8 mouse cellular contexts compared by ENCODE assay signal in genomic region chr5:30233979-30234378, GRCm38 (mm10). TPM values are rescaled to one million over a fixed set of nuclear protein-coding genes. Genes with fewer than 3 reads are reported as not detected.
A peak's percentile ranks its signal among the peaks of the same experiment; 100 is the strongest.
DNase-seq lines count a peak whose midpoint lies in the region; ATAC-seq and TF ChIP-seq lines count a peak whose summit lies in the region.

No protein-coding gene starts in this region.

- TF ChIP-seq CTCF in lung, postnatal 0 days (IDR thresholded peaks at IDR 0.05) = no peak
- no peak for TF ChIP-seq CTCF in stomach, postnatal 0 days (IDR thresholded peaks at IDR 0.05; ENCODE audit: low read depth)

- H3K27ac ChIP-seq in lung, postnatal 0 days (ENCODE audit: low read length) = no peak overlapping the region
- H3K27ac ChIP-seq in forebrain, embryonic 14.5 days (ENCODE audit: low read depth, low read length) = no peak overlapping the region
- peak overlapping the region; percentile 93 for H3K27ac ChIP-seq in liver, embryonic 12.5 days
- no peak overlapping the region for H3K27ac ChIP-seq in stomach, postnatal 0 days (replicated peaks)

- TF ChIP-seq EP300 in lung, postnatal 0 days (IDR thresholded peaks at IDR 0.05) = no peak
- no peak for TF ChIP-seq EP300 in stomach, postnatal 0 days (optimal IDR thresholded peaks at IDR 0.05)

- H3K9me3 ChIP-seq in lung, postnatal 0 days (ENCODE audit: low read length) = no peaks in the 10 kb centered on the region
- no peaks in the 10 kb centered on the region for H3K9me3 ChIP-seq in forebrain, embryonic 14.5 days (replicated peaks; ENCODE audit: control insufficient read depth, low read length)
- H3K9me3 ChIP-seq in liver, embryonic 12.5 days (replicated peaks) = no peaks in the 10 kb centered on the region; the same call in 1 of the 2 replicates
- H3K9me3 ChIP-seq in stomach, postnatal 0 days (ENCODE audit: control insufficient read depth, low read length) = no peaks in the 10 kb centered on the region

- H3K4me2 ChIP-seq in lung, postnatal 0 days (replicated peaks; ENCODE audit: low read depth, low read length) = no peak overlapping the region
- H3K4me2 ChIP-seq in forebrain, embryonic 14.5 days (ENCODE audit: low read length) = peak overlapping the region; percentile 81
- H3K4me2 ChIP-seq in liver, embryonic 12.5 days = peak overlapping the region; percentile 92
- H3K4me2 ChIP-seq in stomach, postnatal 0 days (replicated peaks; ENCODE audit: low read depth) = peak overlapping the region; percentile 85; the same call in 1 of the 2 replicates

- H3K9ac ChIP-seq in lung, postnatal 0 days (replicated peaks; ENCODE audit: low read depth) = no peak overlapping the region
- H3K9ac ChIP-seq in forebrain, embryonic 14.5 days (ENCODE audit: low read length) = peak overlapping the region; percentile 80
- H3K9ac ChIP-seq in liver, embryonic 12.5 days = peak overlapping the region; percentile 91
- no peak overlapping the region for H3K9ac ChIP-seq in stomach, postnatal 0 days (ENCODE audit: low read length)

- peak; percentile 34 for DNase-seq in lung, postnatal 0 days (ENCODE audit: low spot score)
- DNase-seq in lung, postnatal 36 days = no peak
- no peak for DNase-seq in forebrain, embryonic 14.5 days (ENCODE audit: low spot score)
- DNase-seq in stomach, postnatal 0 days (ENCODE audit: low spot score) = no peak
- no peak for DNase-seq in layer of hippocampus, adult 8-10 months (ENCODE audit: low spot score in 2 of 2)
- DNase-seq in thymus, postnatal 0 days (ENCODE audit: low spot score) = no peak
- no peak for DNase-seq in frontal cortex, postnatal 10 days (ENCODE audit: low spot score in 2 of 2)

- H3K4me3 ChIP-seq in lung, postnatal 0 days (ENCODE audit: low read depth, low read length) = no peak overlapping the region
- peak overlapping the region; percentile 67 for H3K4me3 ChIP-seq in forebrain, embryonic 14.5 days (ENCODE audit: low read depth, low read length)
- peak overlapping the region; percentile 86 for H3K4me3 ChIP-seq in liver, embryonic 12.5 days
- peak overlapping the region; percentile 82; the same call in 1 of the 2 replicates for H3K4me3 ChIP-seq in stomach, postnatal 0 days (ENCODE audit: low read depth, low read length)

- H3K4me1 ChIP-seq in lung, postnatal 0 days (ENCODE audit: insufficient read depth, low read depth, low read length) = no peaks in the 10 kb centered on the region
- H3K4me1 ChIP-seq in forebrain, embryonic 14.5 days (ENCODE audit: control insufficient read depth, insufficient read depth, low read length) = peaks cover 21% of the 10 kb centered on the region
- peaks cover 65% of the 10 kb centered on the region for H3K4me1 ChIP-seq in liver, embryonic 12.5 days
- peaks cover 3% of the 10 kb centered on the region; the same call in 1 of the 2 replicates for H3K4me1 ChIP-seq in stomach, postnatal 0 days (replicated peaks; ENCODE audit: control insufficient read depth, insufficient read depth)

- 28% methylated on average over 8 of the region's 8 CpGs for WGBS in lung, postnatal 0 days
- 74% methylated on average over 8 of the region's 8 CpGs for WGBS in forebrain, embryonic 14.5 days
- WGBS in liver, embryonic 12.5 days (ENCODE audit: insufficient replicate concordance) = 8% methylated on average over 8 of the region's 8 CpGs
- 37% methylated on average over 8 of the region's 8 CpGs for WGBS in stomach, postnatal 0 days

- no peak for ATAC-seq in lung, postnatal 0 days
- no peak for ATAC-seq in forebrain, embryonic 14.5 days
- ATAC-seq in liver, embryonic 12.5 days = no peak
- ATAC-seq in stomach, postnatal 0 days (ENCODE audit: low FRiP score, low TSS enrichment) = no peak

- no peaks in the 10 kb centered on the region for H3K36me3 ChIP-seq in lung, postnatal 0 days (ENCODE audit: insufficient read depth, low read length)
- 0 out of 2 replicates have a peak, but pooled peaks cover 2% of the 10 kb centered on the region for H3K36me3 ChIP-seq in forebrain, embryonic 14.5 days (ENCODE audit: control insufficient read depth, insufficient read depth, low read length)
- peaks cover 18% of the 10 kb centered on the region for H3K36me3 ChIP-seq in liver, embryonic 12.5 days
- no peaks in the 10 kb centered on the region for H3K36me3 ChIP-seq in stomach, postnatal 0 days (ENCODE audit: control insufficient read depth, insufficient read depth, low read length)

- H3K27me3 ChIP-seq in lung, postnatal 0 days (replicated peaks; ENCODE audit: insufficient read depth, low read length) = no peaks in the 10 kb centered on the region
- no peaks in the 10 kb centered on the region for H3K27me3 ChIP-seq in forebrain, embryonic 14.5 days (replicated peaks; ENCODE audit: control insufficient read depth, insufficient read depth, low read length)
- H3K27me3 ChIP-seq in liver, embryonic 12.5 days (replicated peaks) = no peaks in the 10 kb centered on the region
- H3K27me3 ChIP-seq in stomach, postnatal 0 days (ENCODE audit: control insufficient read depth, insufficient read depth, low read length) = no peaks in the 10 kb centered on the region

RNA-seq across cellular contexts. Expression of gene Selenoi, which starts 1.6 kb away (rescaled TPM):
- 9.4 and 11.0 TPM in 2 replicates for polyA plus RNA-seq in lung, postnatal 0 days (2015; fragmentation: Nextera tagmentation; extraction: Ambion mirVana)
- polyA plus RNA-seq in forebrain, embryonic 14.5 days (2014; fragmentation: Nextera tagmentation; extraction: Ambion mirVana) = 24.2 and 31.1 TPM in 2 replicates
- polyA plus RNA-seq in liver, embryonic 12.5 days (2016; fragmentation: Nextera tagmentation; extraction: Ambion mirVana) = 20.2 and 22.0 TPM in 2 replicates
- 25.5 and 26.7 TPM in 2 replicates for polyA plus RNA-seq in stomach, postnatal 0 days (2015; fragmentation: Nextera tagmentation; extraction: Ambion mirVana)
- 10 to 100 TPM; 39.2 to 50.7 (median 43.3) TPM for total RNA-seq in layer of hippocampus, adult 8-10 months (2022)
- polyA plus RNA-seq in thymus, postnatal 0 days (2015; fragmentation: Nextera tagmentation; extraction: Ambion mirVana) = 12.7 and 13.3 TPM in 2 replicates

RNA-seq across cellular contexts. Expression of gene Adgrf3, which starts 28.5 kb away (rescaled TPM):
- polyA plus RNA-seq in lung, postnatal 0 days (2015; fragmentation: Nextera tagmentation; extraction: Ambion mirVana) = 0.13 and 0.18 TPM in 2 replicates
- polyA plus RNA-seq in forebrain, embryonic 14.5 days (2014; fragmentation: Nextera tagmentation; extraction: Ambion mirVana) = not detected in 2 replicates
- not detected in 2 replicates for polyA plus RNA-seq in liver, embryonic 12.5 days (2016; fragmentation: Nextera tagmentation; extraction: Ambion mirVana)
- polyA plus RNA-seq in stomach, postnatal 0 days (2015; fragmentation: Nextera tagmentation; extraction: Ambion mirVana) = 0.12 and 0.24 TPM in 2 replicates
- not detected for total RNA-seq in layer of hippocampus, adult 8-10 months (2022)
- 0.10 and 0.29 TPM in 2 replicates for polyA plus RNA-seq in thymus, postnatal 0 days (2015; fragmentation: Nextera tagmentation; extraction: Ambion mirVana)

RNA-seq across cellular contexts. Expression of gene Drc1, which starts 47.2 kb away (rescaled TPM):
- 6.5 and 8.4 TPM in 2 replicates for polyA plus RNA-seq in lung, postnatal 0 days (2015; fragmentation: Nextera tagmentation; extraction: Ambion mirVana)
- polyA plus RNA-seq in forebrain, embryonic 14.5 days (2014; fragmentation: Nextera tagmentation; extraction: Ambion mirVana) = 3.9 and 5.7 TPM in 2 replicates
- polyA plus RNA-seq in liver, embryonic 12.5 days (2016; fragmentation: Nextera tagmentation; extraction: Ambion mirVana) = 1.6 and 1.7 TPM in 2 replicates
- polyA plus RNA-seq in stomach, postnatal 0 days (2015; fragmentation: Nextera tagmentation; extraction: Ambion mirVana) = 1.1 and 1.7 TPM in 2 replicates
- 10 to 100 TPM in 3 of 4 experiments, 1 to 10 TPM in 1; 9.7 to 13.9 (median 11.4) TPM for total RNA-seq in layer of hippocampus, adult 8-10 months (2022)
- polyA plus RNA-seq in thymus, postnatal 0 days (2015; fragmentation: Nextera tagmentation; extraction: Ambion mirVana) = 10.5 and 10.8 TPM in 2 replicates

Comparison
In these comparisons a context has a peak if more than half of its experiments do, and no peak if none do; other contexts are left out.
1. H3K9ac ChIP-seq: peak in forebrain, embryonic 14.5 days (single experiment) and liver, embryonic 12.5 days (single experiment); none in lung, postnatal 0 days (single experiment) and stomach, postnatal 0 days (single experiment).